Mouse (Mus musculus) ES-E14 (cell line): ENCODE results near the gene Ift172.

ENCODE experiments used
- CHD2 ChIP-seq: IDR thresholded peaks from 2 replicates; pipeline ENCODE4 v1.6.1; 2014; ENCODE audit warnings: mild to moderate bottlenecking, low read depth, low read length, inconsistent platforms
- HCFC1 ChIP-seq: IDR thresholded peaks from 2 replicates; pipeline ENCODE4 v1.6.1; 2012; ENCODE audit warnings: low read length, inconsistent platforms, borderline replicate concordance; ENCODE audit not compliant: insufficient read depth
- ZC3H11A ChIP-seq: IDR thresholded peaks from 2 replicates; pipeline ENCODE4 v1.6.1; 2012; ENCODE audit warnings: low read depth, mild to moderate bottlenecking, inconsistent platforms, low read length, borderline replicate concordance
- ZNF384 ChIP-seq: IDR thresholded peaks from 2 replicates; pipeline ENCODE4 v1.6.1; 2012; ENCODE audit warnings: low read depth, low read length, inconsistent platforms

DNA sequence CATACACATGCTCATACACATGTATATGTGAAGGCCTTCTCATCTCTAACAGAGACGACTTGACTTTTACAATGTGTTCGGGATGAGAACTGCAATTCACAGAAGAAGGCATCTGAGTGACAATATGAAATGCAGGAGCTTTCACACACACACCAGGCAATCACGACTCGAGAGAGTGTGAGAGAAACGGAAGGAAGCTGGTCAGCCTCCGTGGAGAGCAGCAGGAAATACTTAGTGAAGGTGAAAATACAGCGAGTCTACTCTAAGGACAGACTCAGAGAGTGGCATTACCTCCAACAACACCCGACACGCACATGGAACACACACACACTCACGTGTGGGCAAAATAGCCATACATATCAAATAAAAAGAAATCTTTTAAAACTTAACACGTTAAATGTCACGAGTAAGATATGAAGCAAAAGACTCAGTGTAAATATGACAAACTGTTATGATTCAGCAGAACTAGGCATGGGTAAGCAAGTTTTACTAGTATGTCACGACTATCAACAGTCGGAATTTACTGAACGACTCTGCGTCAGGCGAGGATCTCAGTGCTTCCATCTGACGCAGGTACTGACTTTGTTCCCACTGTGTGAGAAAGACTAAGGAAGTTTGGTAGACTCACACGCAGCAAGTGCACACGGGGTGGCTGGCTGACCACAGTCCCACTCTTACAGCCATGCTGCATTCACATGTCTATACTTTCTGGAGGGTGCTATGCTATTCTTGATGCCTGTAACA, 11.5 kb downstream of the Ift172 start:
- no peak for TF ChIP-seq HCFC1
- TF ChIP-seq ZNF384, result no peak
- no peak for TF ChIP-seq CHD2
- TF ChIP-seq ZC3H11A, result no peak
